8 mouse cellular contexts compared by ENCODE assay signal in the genomic region with DNA sequence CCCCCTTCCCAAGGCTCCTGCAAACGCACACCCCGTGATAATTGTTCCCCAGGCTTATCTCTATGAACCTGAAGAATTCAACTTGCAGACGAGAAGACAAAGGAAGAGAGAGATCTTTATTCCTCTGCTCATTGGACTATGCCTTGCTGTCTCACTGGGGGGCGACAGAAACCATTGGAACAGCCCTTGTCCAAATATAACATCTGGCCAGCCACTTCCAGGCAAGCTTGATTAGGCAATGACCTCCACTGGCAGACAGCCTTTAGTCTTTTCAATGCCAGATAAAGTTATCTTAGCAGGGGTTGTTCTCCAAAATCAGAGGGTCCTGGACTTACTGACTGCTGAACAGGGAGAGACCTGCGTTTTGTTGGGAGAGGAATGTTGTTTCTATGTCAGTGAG.
DNase-seq lines count a peak whose midpoint lies in the region; ATAC-seq and TF ChIP-seq lines count a peak whose summit lies in the region.
"Had no signal": no experiment of that assay in that cellular context is flagged by ENCODE, and none has a peak within 500 bp of the region (broad histone marks: within the 10 kb centered on the region; RNA-seq: fewer than 3 reads in every experiment).

No protein-coding gene starts in this region.

- intact Hi-C loops in heart, postnatal 36 days (cut with DNase I): loop anchor here (1.0 to 5.0 kb wide), 2 partner anchors 71 to 222 kb away; no protein-coding TSS in a partner anchor

- H3K9me3 ChIP-seq in limb, embryonic 14.5 days (ENCODE audit: control insufficient read depth, low read length): no peaks in the 10 kb centered on the region
- H3K9me3 ChIP-seq in limb, embryonic 10.5 days (replicated peaks): no peaks in the 10 kb centered on the region
- no peaks in the 10 kb centered on the region for H3K9me3 ChIP-seq in midbrain, embryonic 10.5 days (replicated peaks)
- H3K9me3 ChIP-seq: limb, embryonic 13.5 days had no signal

- no peak overlapping the region for H3K4me3 ChIP-seq in limb, embryonic 14.5 days (replicated peaks; ENCODE audit: low read length)
- no peak overlapping the region for H3K4me3 ChIP-seq in limb, embryonic 10.5 days
- no peak overlapping the region for H3K4me3 ChIP-seq in midbrain, embryonic 10.5 days
- H3K4me3 ChIP-seq: limb, embryonic 13.5 days had no signal

- ATAC-seq in limb, embryonic 14.5 days (ENCODE audit: low FRiP score, low read depth): no peak
- no peak for ATAC-seq in megakaryocyte, adult 5-6 weeks (ENCODE audit: poor library complexity, severe bottlenecking)

- H3K4me1 ChIP-seq in limb, embryonic 14.5 days (ENCODE audit: control insufficient read depth, insufficient read depth, low read length): no peaks in the 10 kb centered on the region
- H3K4me1 ChIP-seq in limb, embryonic 10.5 days: 0 out of 2 replicates have a peak, but pooled peaks cover 3% of the 10 kb centered on the region
- no peaks in the 10 kb centered on the region for H3K4me1 ChIP-seq in midbrain, embryonic 10.5 days
- H3K4me1 ChIP-seq: limb, embryonic 13.5 days had no signal

- 57% methylated on average over 5 of the region's 5 CpGs for WGBS in limb, embryonic 14.5 days
- 67% methylated on average over 5 of the region's 5 CpGs for WGBS in limb, embryonic 10.5 days
- WGBS in midbrain, embryonic 10.5 days: 51% methylated on average over 5 of the region's 5 CpGs

- no peak for TF ChIP-seq POLR2A in limb, embryonic 14.5 days (IDR thresholded peaks at IDR 0.05; ENCODE audit: borderline replicate concordance, extremely low read depth, insufficient read depth, insufficient read length)

- H3K27me3 ChIP-seq in limb, embryonic 14.5 days (ENCODE audit: control insufficient read depth, insufficient read depth, low read length): no peaks in the 10 kb centered on the region
- H3K27me3 ChIP-seq in limb, embryonic 10.5 days (ENCODE audit: low read depth, poor library complexity, severe bottlenecking): peaks cover 100% of the 10 kb centered on the region
- peaks cover 100% of the 10 kb centered on the region for H3K27me3 ChIP-seq in midbrain, embryonic 10.5 days (ENCODE audit: low read depth, poor library complexity, severe bottlenecking)

- no peaks in the 10 kb centered on the region for H3K36me3 ChIP-seq in limb, embryonic 14.5 days (ENCODE audit: control insufficient read depth, insufficient read depth, low read length)
- H3K36me3 ChIP-seq in limb, embryonic 10.5 days: no peaks in the 10 kb centered on the region
- H3K36me3 ChIP-seq in midbrain, embryonic 10.5 days: no peaks in the 10 kb centered on the region
- H3K36me3 ChIP-seq: limb, embryonic 13.5 days had no signal

- H3K9ac ChIP-seq in limb, embryonic 14.5 days (ENCODE audit: low read depth, low read length, severe bottlenecking): no peak overlapping the region
- H3K9ac ChIP-seq: limb, embryonic 13.5 days had no signal

- H3K27ac ChIP-seq in limb, embryonic 14.5 days (replicated peaks; ENCODE audit: low read depth, low read length): no peak overlapping the region
- no peak overlapping the region for H3K27ac ChIP-seq in limb, embryonic 10.5 days
- no peak overlapping the region for H3K27ac ChIP-seq in midbrain, embryonic 10.5 days (replicated peaks)
- H3K27ac ChIP-seq: limb, embryonic 13.5 days had no signal

- H3K4me2 ChIP-seq in limb, embryonic 14.5 days (replicated peaks; ENCODE audit: low read depth, low read length, severe bottlenecking): no peak overlapping the region
- H3K4me2 ChIP-seq: limb, embryonic 13.5 days had no signal

- DNase-seq in limb, embryonic 14.5 days (ENCODE audit: low spot score): peak; percentile 9
- DNase-seq in limb, embryonic 10.5 days (ENCODE audit: low spot score): no peak
- DNase-seq in adrenal gland, adult 8-10 months: peak; percentile 16
- peak; percentile 31 for DNase-seq in heart, postnatal 36 days
- peak; percentile 34 for DNase-seq in ovary, postnatal 36 days (ENCODE audit: low spot score)
- no peak for DNase-seq in midbrain, embryonic 10.5 days (ENCODE audit: low spot score)

Comparison
In these comparisons a context has a peak if more than half of its experiments do, and no peak if none do; other contexts are left out.
1. DNase-seq: peak in limb, embryonic 14.5 days (single experiment), adrenal gland, adult 8-10 months (single experiment), heart, postnatal 36 days (2 of 2) and ovary, postnatal 36 days (single experiment); none in limb, embryonic 10.5 days (single experiment) and midbrain, embryonic 10.5 days (single experiment).